Mouse (Mus musculus) lung, embryonic 16.5 days (tissue): ENCODE data around the gene Gm20547. TPM values are rescaled to one million over a fixed set of nuclear protein-coding genes. Genes with fewer than 3 reads are reported as not detected.

ENCODE experiments used
- ATAC-seq: fragments of 200-750 bp; cut with Nextera tagmentation; 2 replicates; pipeline ENCODE4 v1.8.0; 2017; ENCODE audit warnings: low read depth, mild to moderate bottlenecking, moderate library complexity
- H3K27ac ChIP-seq: fragments of 300-500 bp; sonication (generic); 2 replicates; pipeline ENCODE4 v1.5.1; 2014; ENCODE audit warnings: mild to moderate bottlenecking, control low read depth, low read length
- H3K27me3 ChIP-seq: fragments of 300-500 bp; sonication (generic); 2 replicates; pipeline ENCODE4 v1.6.1; 2014; ENCODE audit warnings: low read depth, low read length, mixed read lengths; ENCODE audit not compliant: control insufficient read depth, insufficient read depth
- H3K36me3 ChIP-seq: fragments of 300-500 bp; sonication (generic); 2 replicates; pipeline ENCODE4 v1.6.1; 2014; ENCODE audit warnings: low read length; ENCODE audit not compliant: control insufficient read depth, insufficient read depth
- H3K4me1 ChIP-seq: fragments of 300-500 bp; sonication (generic); replicated peaks from 2 replicates; pipeline ENCODE4 v1.6.1; 2014; ENCODE audit warnings: low read length, mixed read lengths; ENCODE audit not compliant: control insufficient read depth, insufficient read depth
- H3K4me2 ChIP-seq: fragments of 300-500 bp; sonication (generic); 2 replicates; pipeline ENCODE4 v1.6.1; 2014; ENCODE audit warnings: low read depth, low read length, control low read depth
- H3K4me3 ChIP-seq: fragments of 300-500 bp; sonication (generic); 2 replicates; pipeline ENCODE4 v1.5.1; 2014; ENCODE audit warnings: mild to moderate bottlenecking, low read length, control low read depth
- H3K9ac ChIP-seq: fragments of 300-500 bp; sonication (generic); 2 replicates; pipeline ENCODE4 v1.6.1; 2014; ENCODE audit warnings: low read length, control low read depth
- H3K9me3 ChIP-seq: fragments of 300-500 bp; sonication (generic); 2 replicates; pipeline ENCODE4 v1.6.1; 2016; ENCODE audit warnings: low read length; ENCODE audit not compliant: control insufficient read depth
- WGBS: fragments of 180-500 bp; shearing (Covaris S2); extraction: QIAGEN DNeasy Blood & Tissue Kit; methylation state at CpG from one replicate; pipeline ENCODE4 v1.1.7; 2014; 5-methylcytosine and 5-hydroxymethylcytosine counted together
- polyA plus RNA-seq: library from polyadenylated mRNA; unstranded; fragments of >200 nt; fragmentation: Nextera tagmentation; extraction: Ambion mirVana; gene quantifications from 2 replicates; pipeline ENCODE4 v1.2.1, GENCODE M21; 2015

Gene Gm20547
- polyA plus RNA-seq, 1 experiment from 2014 or later = not detected

DNA sequence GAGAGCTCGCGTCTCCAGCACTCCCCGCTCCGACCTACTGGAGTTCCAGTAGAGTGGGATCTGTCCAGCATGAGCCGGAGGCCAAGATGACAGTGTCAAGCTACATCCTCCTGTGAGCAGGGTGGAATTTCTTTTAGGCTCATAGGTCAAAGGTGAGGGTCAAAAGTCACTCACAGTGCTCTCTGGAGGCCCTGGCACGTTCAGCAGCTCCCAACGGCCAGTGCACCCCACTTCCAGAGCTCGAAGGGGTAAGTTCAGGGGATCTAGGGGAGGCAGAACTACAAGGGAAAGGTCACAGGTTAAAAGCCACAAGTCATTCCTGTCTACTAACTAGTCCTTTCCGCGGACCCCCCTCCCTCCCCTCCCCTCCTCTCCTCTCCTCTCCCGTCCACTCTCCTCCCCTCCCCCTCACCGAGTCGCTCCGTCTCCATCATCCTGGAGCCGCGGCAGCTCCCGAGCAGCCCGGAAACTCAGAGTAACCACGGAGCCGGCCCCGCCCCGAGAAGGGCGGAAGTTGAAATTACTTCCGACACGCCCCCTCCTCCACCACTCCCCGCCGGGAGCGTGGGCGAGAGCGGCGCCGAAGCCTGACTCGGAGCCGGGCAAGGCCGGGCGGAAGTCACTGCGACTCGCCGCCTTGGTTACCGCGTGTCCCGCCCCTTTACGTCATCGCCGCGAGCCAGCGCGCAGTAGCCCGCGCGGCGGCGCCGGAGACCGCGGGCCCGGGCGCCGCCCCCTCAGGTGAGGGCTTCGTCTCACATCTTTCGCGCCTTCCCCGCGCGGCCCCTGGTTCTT is 31.9 kb downstream of the Gm20547 start, which contains the start of the genes Skiv2l and Nelfe:
Skiv2l (minus strand) TSS at position 489 of the 795 bp plus-strand sequence.
Nelfe (plus strand) TSS at position 670 of the 795 bp plus-strand sequence.
- ATAC-seq = peak; percentile 99
- peaks cover 13% of the 10 kb centered on the region for H3K4me1 ChIP-seq
- no peaks in the 10 kb centered on the region for H3K9me3 ChIP-seq
- peak within 1 kb of the TSS; percentile 82 for H3K4me3 ChIP-seq
- H3K36me3 ChIP-seq = peaks cover 27% of the 10 kb centered on the region
- WGBS = under 1% methylated on average over 61 of the region's 65 CpGs
- peak within 1 kb of the TSS; percentile 87 for H3K4me2 ChIP-seq
- H3K9ac ChIP-seq = peak within 1 kb of the TSS; percentile 89
- no peaks in the 10 kb centered on the region for H3K27me3 ChIP-seq
- peak within 1 kb of the TSS; percentile 15; the same call in 1 of the 2 replicates for H3K27ac ChIP-seq

DNA sequence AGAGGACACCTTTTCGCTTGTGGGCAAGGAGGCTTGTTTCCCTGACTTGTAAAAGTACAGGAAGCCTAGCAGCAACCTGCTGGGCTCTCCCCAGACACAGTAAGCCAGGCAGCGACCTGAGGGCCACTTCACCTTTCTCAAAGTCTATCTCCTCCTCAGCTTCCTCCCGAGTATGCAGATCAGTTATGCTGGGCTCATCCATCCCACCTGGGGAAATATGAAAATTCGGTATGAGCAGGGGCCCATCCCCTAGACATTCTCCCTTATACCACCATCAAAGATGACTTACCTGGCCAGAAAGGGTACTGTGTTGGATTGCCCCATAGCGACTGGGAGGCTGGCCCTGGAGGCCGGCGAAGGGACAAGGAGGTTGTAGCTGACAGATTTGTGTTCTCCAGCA is 34.2 kb downstream of the Gm20547 start:
- no peak for ATAC-seq
- Histone ChIP-seq H3K4me1 (peaks cover 13% of the 10 kb centered on the region), H3K9me3 (no peaks in the 10 kb centered on the region), H3K27ac (no peak overlapping the region), H3K36me3 (peaks cover 25% of the 10 kb centered on the region), H3K27me3 (no peaks in the 10 kb centered on the region), H3K4me3 (no peak overlapping the region), H3K4me2 (no peak overlapping the region), H3K9ac (no peak overlapping the region)
- WGBS = 89% methylated on average over 7 of the region's 7 CpGs

DNA sequence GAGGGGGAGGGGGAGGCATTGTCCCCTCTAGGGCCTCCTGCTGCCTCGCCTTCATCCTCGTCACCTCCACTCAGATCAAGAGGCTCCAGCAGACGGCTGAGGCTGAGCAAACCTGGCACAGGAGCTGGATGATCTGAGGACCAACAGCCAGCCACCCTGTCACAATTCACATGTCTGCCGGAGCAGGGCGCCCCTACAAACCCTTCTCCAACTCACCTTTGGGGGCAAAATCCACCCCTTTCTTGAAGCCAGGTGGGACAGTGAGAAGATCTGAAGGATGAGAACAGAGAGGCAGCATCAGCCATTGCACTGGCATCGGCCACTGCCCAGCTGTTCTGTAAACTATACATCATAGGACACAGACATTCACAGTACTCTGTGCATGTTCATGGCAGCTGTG is 34.6 kb downstream of the Gm20547 start:
- H3K27me3 ChIP-seq = no peaks in the 10 kb centered on the region
- no peaks in the 10 kb centered on the region for H3K9me3 ChIP-seq
- H3K36me3 ChIP-seq = peaks cover 25% of the 10 kb centered on the region
- no peak overlapping the region for H3K9ac ChIP-seq
- 79% methylated on average over 6 of the region's 6 CpGs for WGBS
- no peak overlapping the region for H3K27ac ChIP-seq
- H3K4me3 ChIP-seq = no peak overlapping the region
- ATAC-seq = no peak
- no peak overlapping the region for H3K4me2 ChIP-seq
- peaks cover 13% of the 10 kb centered on the region for H3K4me1 ChIP-seq

DNA sequence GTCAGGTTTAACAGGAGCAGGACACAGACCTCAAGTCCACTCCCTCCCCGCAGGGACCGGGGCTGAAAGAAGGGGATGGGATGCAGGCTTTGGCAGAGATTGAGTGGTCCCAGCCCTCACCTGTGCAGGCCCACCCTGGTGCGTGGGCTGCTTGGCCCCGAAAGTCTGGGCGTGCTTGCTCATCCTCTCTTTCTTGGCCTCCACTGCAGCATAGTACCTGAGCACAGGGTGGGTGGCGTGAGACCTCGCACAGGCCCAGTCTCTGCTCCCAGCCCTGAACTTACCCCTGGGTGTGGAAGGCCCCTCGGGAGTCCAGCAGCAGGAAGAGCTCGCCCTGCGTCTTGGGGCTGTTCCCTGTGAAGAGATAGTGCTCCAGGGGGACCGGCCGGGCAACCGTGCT is 37.0 kb downstream of the Gm20547 start:
- peaks cover 34% of the 10 kb centered on the region for H3K36me3 ChIP-seq
- H3K27me3 ChIP-seq = no peaks in the 10 kb centered on the region
- no peak overlapping the region for H3K9ac ChIP-seq
- H3K4me2 ChIP-seq = no peak overlapping the region
- no peak for ATAC-seq
- H3K27ac ChIP-seq = no peak overlapping the region
- no peak overlapping the region for H3K4me3 ChIP-seq
- H3K4me1 ChIP-seq = peaks cover 5% of the 10 kb centered on the region
- 94% methylated on average over 13 of the region's 13 CpGs for WGBS
- no peaks in the 10 kb centered on the region for H3K9me3 ChIP-seq

DNA sequence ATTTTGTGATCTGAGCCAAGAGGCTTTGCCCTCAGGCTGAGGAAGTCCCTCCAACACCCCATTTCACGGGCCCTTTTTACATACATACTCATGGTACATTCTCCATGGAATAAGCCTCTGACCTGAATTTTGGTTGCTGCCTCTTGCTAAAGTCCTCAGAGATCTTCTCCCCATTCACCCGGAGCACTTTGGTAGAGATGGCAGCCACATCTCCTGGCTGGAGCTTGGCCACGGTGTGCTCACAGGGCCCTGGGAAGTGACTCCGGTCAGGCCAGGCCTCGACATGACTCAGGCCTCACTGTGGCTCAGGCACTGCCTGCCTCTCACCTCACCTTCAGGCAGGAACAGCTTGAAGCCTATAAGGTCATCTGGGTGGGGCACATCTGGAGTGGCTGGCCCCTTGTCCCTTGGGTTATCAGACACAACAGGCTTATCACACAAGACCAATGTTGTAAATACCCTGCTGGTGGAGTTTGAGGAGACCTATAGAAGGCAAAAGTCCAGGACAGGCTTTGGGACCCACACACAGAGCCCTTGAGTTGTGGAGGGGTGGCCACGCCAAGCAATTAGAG is 41.0 kb downstream of the Gm20547 start:
- Histone ChIP-seq H3K4me2 (no peak overlapping the region), H3K4me1 (peaks cover 13% of the 10 kb centered on the region), H3K9me3 (no peaks in the 10 kb centered on the region), H3K9ac (no peak overlapping the region), H3K27ac (no peak overlapping the region), H3K27me3 (no peaks in the 10 kb centered on the region), H3K4me3 (no peak overlapping the region), H3K36me3 (peaks cover 35% of the 10 kb centered on the region)
- WGBS = 81% methylated on average over 6 of the region's 6 CpGs
- no peak for ATAC-seq

DNA sequence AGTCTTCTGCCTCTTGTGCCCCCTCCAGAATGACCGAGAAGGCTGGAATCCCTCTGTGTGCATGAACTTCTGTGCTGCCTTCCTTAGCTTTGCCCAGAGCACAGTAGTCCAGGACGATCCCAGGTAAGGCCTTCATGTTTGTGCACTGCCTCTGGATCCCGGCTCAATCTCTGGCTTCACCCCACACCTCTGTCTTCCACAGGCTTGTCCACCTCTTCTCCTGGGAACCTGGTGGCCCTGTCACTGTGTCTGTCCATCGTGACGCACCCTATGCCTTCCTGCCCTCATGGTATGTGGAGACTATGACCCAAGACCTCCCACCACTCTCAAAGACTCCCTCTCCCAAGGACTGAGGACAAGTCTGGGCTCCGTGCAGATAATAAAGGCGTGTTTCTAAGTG is 43.1 kb downstream of the Gm20547 start:
- H3K27me3 ChIP-seq = no peaks in the 10 kb centered on the region
- H3K4me2 ChIP-seq = no peak overlapping the region
- peaks cover 29% of the 10 kb centered on the region for H3K36me3 ChIP-seq
- H3K9me3 ChIP-seq = no peaks in the 10 kb centered on the region
- no peak for ATAC-seq
- peaks cover 15% of the 10 kb centered on the region for H3K4me1 ChIP-seq
- no peak overlapping the region for H3K9ac ChIP-seq
- WGBS = 85% methylated on average over 7 of the region's 7 CpGs
- no peak overlapping the region for H3K4me3 ChIP-seq
- no peak overlapping the region for H3K27ac ChIP-seq

DNA sequence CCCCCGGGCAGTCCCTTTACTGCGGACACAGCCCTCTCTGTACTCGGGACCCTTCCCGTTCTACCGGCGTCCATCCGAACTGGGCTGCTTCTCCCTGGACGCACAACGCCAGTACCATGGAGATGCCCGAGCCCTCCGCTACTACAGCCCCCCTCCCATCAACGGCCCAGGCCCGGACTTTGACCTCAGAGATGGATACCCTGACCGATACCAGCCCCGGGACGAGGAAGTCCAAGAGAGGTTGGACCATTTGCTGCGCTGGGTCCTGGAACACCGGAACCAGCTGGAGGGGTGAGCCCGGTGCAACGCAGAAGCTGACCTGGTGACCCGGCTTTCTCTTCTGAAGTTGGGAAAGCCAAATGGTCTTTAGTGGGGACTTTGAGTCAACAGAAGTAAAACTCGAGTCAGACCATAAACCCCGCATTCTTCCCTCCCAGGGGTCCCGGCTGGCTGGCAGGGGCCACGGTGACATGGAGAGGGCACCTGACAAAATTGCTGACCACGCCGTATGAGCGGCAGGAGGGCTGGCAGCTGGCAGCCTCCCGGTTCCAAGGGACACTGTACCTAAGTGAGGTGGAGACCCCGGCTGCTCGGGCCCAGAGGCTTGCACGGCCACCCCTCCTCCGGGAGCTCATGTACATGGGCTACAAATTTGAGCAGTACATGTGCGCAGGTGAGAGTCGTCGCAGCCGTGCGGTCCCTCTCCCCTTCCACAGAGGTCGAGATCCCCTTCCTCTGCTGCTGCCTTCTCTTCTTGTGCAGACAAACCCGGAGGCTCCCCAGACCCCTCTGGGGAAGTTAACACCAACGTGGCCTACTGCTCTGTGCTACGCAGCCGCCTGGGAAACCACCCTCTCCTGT is 44.1 kb downstream of the Gm20547 start:
- Histone ChIP-seq H3K27me3 (no peaks in the 10 kb centered on the region), H3K4me2 (peak overlapping the region; percentile 92), H3K4me1 (peaks cover 15% of the 10 kb centered on the region), H3K27ac (peak overlapping the region; percentile 70; the same call in 1 of the 2 replicates), H3K4me3 (peak overlapping the region; percentile 82), H3K36me3 (peaks cover 22% of the 10 kb centered on the region), H3K9ac (peak overlapping the region; percentile 81), H3K9me3 (no peaks in the 10 kb centered on the region)
- ATAC-seq = peak; percentile 28; the same call in 1 of the 2 replicates
- 33% methylated on average over 43 of the region's 43 CpGs for WGBS

DNA sequence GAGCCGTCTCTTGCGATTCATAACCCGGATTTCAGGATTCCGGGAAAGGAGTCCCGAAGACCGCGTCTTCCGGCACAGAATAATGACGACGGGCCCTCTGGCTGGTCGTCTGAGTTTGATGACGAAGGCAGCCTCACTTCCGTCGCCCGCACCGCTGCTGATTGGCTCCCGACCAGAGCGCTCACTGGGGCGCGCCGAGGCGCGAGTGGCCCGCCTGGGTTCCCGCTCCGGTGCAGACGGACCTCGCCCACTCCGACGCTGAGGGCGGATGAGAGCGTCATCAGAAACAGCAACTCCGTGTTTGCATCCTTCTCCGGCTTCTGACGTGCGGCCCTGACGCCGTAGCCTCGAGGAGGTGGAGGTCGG is 45.0 kb downstream of the Gm20547 start, which contains the start of the genes Stk19 and Dxo:
Stk19 (minus strand) TSS at position 90 of the 366 bp plus-strand sequence.
Dxo (plus strand) TSS at position 164 of the 366 bp plus-strand sequence.
- Histone ChIP-seq H3K27me3 (no peaks in the 10 kb centered on the region), H3K4me2 (peak within 1 kb of the TSS; percentile 96), H3K9me3 (no peaks in the 10 kb centered on the region), H3K9ac (peak within 1 kb of the TSS; percentile 81), H3K4me3 (peak within 1 kb of the TSS; percentile 82), H3K36me3 (peaks cover 22% of the 10 kb centered on the region), H3K4me1 (peaks cover 15% of the 10 kb centered on the region), H3K27ac (peak within 1 kb of the TSS; percentile 70)
- under 1% methylated on average over 40 of the region's 40 CpGs for WGBS
- peak; percentile 95 for ATAC-seq
